Mouse (Mus musculus) heart, embryonic 11.5 days (tissue): Measurements from ENCODE around the gene Scn3b. TPM values are rescaled to one million over a fixed set of nuclear protein-coding genes. Genes with fewer than 3 reads are reported as not detected.

Experiments
- ATAC-seq: fragments of 200-750 bp; cut with Nextera tagmentation; replicated peaks from 2 replicates; pipeline ENCODE4 v1.8.0; 2017; ENCODE audit warnings: moderate library complexity; ENCODE audit not compliant: insufficient number of reproducible peaks, low FRiP score, low TSS enrichment
- H3K27ac ChIP-seq: fragments of 300-500 bp; sonication (generic); 2 replicates; pipeline ENCODE4 v1.5.1; 2014; ENCODE audit warnings: mild to moderate bottlenecking, low read depth, low read length
- H3K27me3 ChIP-seq: fragments of 300-500 bp; sonication (generic); 2 replicates; pipeline ENCODE4 v1.6.1; 2014; ENCODE audit warnings: mild to moderate bottlenecking, low read length, mixed read lengths; ENCODE audit not compliant: control insufficient read depth, insufficient read depth
- H3K36me3 ChIP-seq: fragments of 300-500 bp; sonication (generic); 2 replicates; pipeline ENCODE4 v1.6.1; 2014; ENCODE audit warnings: mild to moderate bottlenecking, low read length, moderate library complexity, mixed read lengths; ENCODE audit not compliant: control insufficient read depth, insufficient read depth
- H3K4me1 ChIP-seq: fragments of 300-500 bp; sonication (generic); 2 replicates; pipeline ENCODE4 v1.6.1; 2014; ENCODE audit warnings: low read length; ENCODE audit not compliant: control insufficient read depth, insufficient read depth
- H3K4me2 ChIP-seq: fragments of 300-500 bp; sonication (generic); 2 replicates; pipeline ENCODE4 v1.6.1; 2014; ENCODE audit warnings: mild to moderate bottlenecking, moderate library complexity
- H3K4me3 ChIP-seq: fragments of 300-500 bp; sonication (generic); 2 replicates; pipeline ENCODE4 v1.5.1; 2014; ENCODE audit warnings: low read depth, low read length
- H3K9ac ChIP-seq: fragments of 300-500 bp; sonication (generic); 2 replicates; pipeline ENCODE4 v1.6.1; 2014; ENCODE audit warnings: mild to moderate bottlenecking, low read depth, low read length, moderate library complexity
- H3K9me3 ChIP-seq: fragments of 300-500 bp; sonication (generic); replicated peaks from 2 replicates; pipeline ENCODE4 v1.6.1; 2016; ENCODE audit warnings: low read length; ENCODE audit not compliant: control insufficient read depth
- WGBS: fragments of 180-500 bp; shearing (Covaris S2); extraction: QIAGEN DNeasy Blood & Tissue Kit; methylation state at CpG from one replicate; pipeline ENCODE4 v1.1.7; 2014; ENCODE audit not compliant: insufficient replicate concordance; 5-methylcytosine and 5-hydroxymethylcytosine counted together
- polyA plus RNA-seq: library from polyadenylated mRNA; unstranded; fragments of >200 nt; fragmentation: Nextera tagmentation; extraction: Ambion mirVana; gene quantifications from 2 replicates; pipeline ENCODE4 v1.2.1, GENCODE M21; 2014

Gene Scn3b
- polyA plus RNA-seq, 1 experiment from 2014 or later, result 0.44 TPM

GRCm38 (mm10) chr9:40279438-40279837 lies 10.4 kb downstream of the Scn3b start:
- WGBS, result 87% methylated on average over 7 of the region's 7 CpGs
- H3K9me3 ChIP-seq, result no peaks in the 10 kb centered on the region

GRCm38 (mm10) chr9:40282968-40283367 lies 14.0 kb downstream of the Scn3b start:
- Histone ChIP-seq H3K4me1 (no peaks in the 10 kb centered on the region), H3K9ac (no peak overlapping the region)
- 87% methylated on average over 7 of the region's 7 CpGs for WGBS

More at GRCm38 (mm10) chr9:40279438-40279837, 10.4 kb downstream of the Scn3b start:
- Histone ChIP-seq H3K4me2 (no peak overlapping the region), H3K36me3 (no peaks in the 10 kb centered on the region), H3K4me1 (no peaks in the 10 kb centered on the region), H3K4me3 (no peak overlapping the region), H3K27ac (no peak overlapping the region), H3K27me3 (no peaks in the 10 kb centered on the region), H3K9ac (no peak overlapping the region)
- no peak for ATAC-seq

DNA sequence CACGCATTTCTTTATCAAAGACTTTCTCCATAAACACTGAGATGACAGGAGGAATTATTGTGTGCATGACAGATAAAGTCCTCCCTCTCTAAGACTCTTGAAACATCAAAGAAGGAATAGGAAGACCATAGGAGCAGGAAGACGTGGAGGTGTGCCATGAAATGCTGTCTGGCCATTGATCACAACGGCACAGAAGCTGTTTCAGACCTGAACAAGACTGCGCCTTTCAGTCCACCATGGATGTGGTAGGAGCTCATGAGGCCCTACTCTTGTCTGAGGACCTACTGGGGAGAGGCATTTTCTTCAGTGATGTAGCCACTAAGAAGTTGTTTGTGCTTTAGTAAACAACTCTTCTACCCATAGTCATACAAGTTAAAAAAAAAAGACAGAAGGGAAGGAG lies 23.5 kb downstream of the Scn3b start:
- Histone ChIP-seq H3K36me3 (no peaks in the 10 kb centered on the region), H3K4me1 (no peaks in the 10 kb centered on the region)
- ATAC-seq, result no peak

More at GRCm38 (mm10) chr9:40282968-40283367, 14.0 kb downstream of the Scn3b start:
- Histone ChIP-seq H3K36me3 (no peaks in the 10 kb centered on the region), H3K4me3 (no peak overlapping the region), H3K27me3 (no peaks in the 10 kb centered on the region), H3K27ac (no peak overlapping the region), H3K4me2 (no peak overlapping the region), H3K9me3 (no peaks in the 10 kb centered on the region)
- no peak for ATAC-seq

GRCm38 (mm10) chr9:40293286-40293685 lies 24.3 kb downstream of the Scn3b start:
- no peaks in the 10 kb centered on the region for H3K36me3 ChIP-seq
- H3K27me3 ChIP-seq, result no peaks in the 10 kb centered on the region
- no peak overlapping the region for H3K4me2 ChIP-seq
- no peak for ATAC-seq
- H3K9ac ChIP-seq, result no peak overlapping the region
- H3K4me1 ChIP-seq, result no peaks in the 10 kb centered on the region
- H3K27ac ChIP-seq, result no peak overlapping the region
- no peak overlapping the region for H3K4me3 ChIP-seq
- 91% methylated on average over 8 of the region's 8 CpGs for WGBS
- H3K9me3 ChIP-seq, result no peaks in the 10 kb centered on the region

More for the DNA sequence above, 23.5 kb downstream of the Scn3b start:
- no peak overlapping the region for H3K4me2 ChIP-seq
- no peak overlapping the region for H3K4me3 ChIP-seq
- no peak overlapping the region for H3K27ac ChIP-seq
- no peaks in the 10 kb centered on the region for H3K9me3 ChIP-seq
- 81% methylated on average over 4 of the region's 4 CpGs for WGBS
- H3K27me3 ChIP-seq, result no peaks in the 10 kb centered on the region
- H3K9ac ChIP-seq, result no peak overlapping the region

DNA sequence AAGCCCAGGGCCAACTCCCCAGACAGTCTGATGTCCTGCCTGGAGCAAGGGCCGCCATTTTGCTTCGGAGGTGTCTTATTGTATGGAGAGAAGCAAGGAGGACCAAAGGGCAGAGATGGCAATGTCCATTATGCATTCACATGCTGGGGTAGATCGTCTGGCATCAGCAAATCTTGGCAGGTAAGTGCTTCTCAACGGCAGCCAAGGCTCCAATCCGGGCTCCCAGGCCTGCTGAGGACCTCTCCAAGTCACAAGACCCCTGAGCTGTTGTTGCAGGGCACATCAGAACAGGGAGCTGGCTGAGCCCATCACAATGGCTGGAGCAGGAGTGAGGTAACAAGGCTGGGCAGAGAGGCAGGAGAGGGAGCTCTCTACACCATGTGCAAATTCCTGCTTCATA lies 24.7 kb downstream of the Scn3b start:
- Histone ChIP-seq H3K36me3 (no peaks in the 10 kb centered on the region), H3K27ac (no peak overlapping the region), H3K4me1 (no peaks in the 10 kb centered on the region), H3K4me3 (no peak overlapping the region), H3K9me3 (no peaks in the 10 kb centered on the region), H3K4me2 (no peak overlapping the region), H3K27me3 (no peaks in the 10 kb centered on the region), H3K9ac (no peak overlapping the region)
- no peak for ATAC-seq
- 88% methylated on average over 5 of the region's 5 CpGs for WGBS

- Histone ChIP-seq H3K4me2 (no peak overlapping the region), H3K9ac (no peak overlapping the region), H3K4me1 (no peaks in the 10 kb centered on the region), H3K4me3 (no peak overlapping the region), H3K9me3 (no peaks in the 10 kb centered on the region), H3K27me3 (no peaks in the 10 kb centered on the region), H3K36me3 (no peaks in the 10 kb centered on the region), H3K27ac (no peak overlapping the region)
- no peak for ATAC-seq
- WGBS, result 71% methylated on average over 4 of the region's 5 CpGs
Measured at GRCm38 (mm10) chr9:40294210-40294609, 25.2 kb downstream of the Scn3b start.

DNA sequence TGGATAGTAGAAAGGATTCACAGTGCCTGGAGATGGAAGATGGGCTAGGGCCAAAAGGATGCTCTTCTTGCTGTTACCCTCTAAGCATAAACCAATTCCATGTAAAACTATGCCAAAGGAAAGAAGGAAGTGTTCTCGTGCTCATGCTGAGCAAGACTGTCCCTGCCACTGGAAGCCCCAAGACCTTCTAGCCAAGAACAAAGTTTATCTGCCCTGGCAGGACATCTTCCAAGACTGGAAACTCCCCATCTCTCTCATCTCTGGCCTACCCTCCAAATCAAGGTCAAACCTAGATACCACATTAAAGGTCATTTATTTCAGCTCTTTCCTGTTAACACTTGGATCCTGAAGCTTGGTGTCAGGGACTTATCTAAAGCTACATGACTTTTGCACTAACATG lies 25.8 kb downstream of the Scn3b start:
- Histone ChIP-seq H3K4me2 (no peak overlapping the region), H3K9me3 (no peaks in the 10 kb centered on the region), H3K9ac (no peak overlapping the region), H3K27me3 (no peaks in the 10 kb centered on the region), H3K27ac (no peak overlapping the region), H3K4me1 (no peaks in the 10 kb centered on the region), H3K4me3 (no peak overlapping the region), H3K36me3 (peaks cover 2% of the 10 kb centered on the region; the same call in 1 of the 2 replicates)
- WGBS, result 74% methylated on average over 1 of the region's 1 CpGs
- no peak for ATAC-seq

- Histone ChIP-seq H3K4me2 (no peak overlapping the region), H3K27ac (no peak overlapping the region), H3K9ac (no peak overlapping the region), H3K27me3 (no peaks in the 10 kb centered on the region), H3K4me3 (no peak overlapping the region), H3K4me1 (no peaks in the 10 kb centered on the region), H3K36me3 (peaks cover 2% of the 10 kb centered on the region; the same call in 1 of the 2 replicates), H3K9me3 (no peaks in the 10 kb centered on the region)
- ATAC-seq, result no peak
- 80% methylated on average over 5 of the region's 5 CpGs for WGBS
Measured at GRCm38 (mm10) chr9:40296251-40296650, 27.2 kb downstream of the Scn3b start.

GRCm38 (mm10) chr9:40297969-40298368 lies 29.0 kb downstream of the Scn3b start:
- no peak overlapping the region for H3K9ac ChIP-seq
- H3K36me3 ChIP-seq, result peaks cover 8% of the 10 kb centered on the region
- H3K4me2 ChIP-seq, result no peak overlapping the region
- no peak overlapping the region for H3K4me3 ChIP-seq
- H3K27ac ChIP-seq, result no peak overlapping the region
- H3K9me3 ChIP-seq, result no peaks in the 10 kb centered on the region
- no peaks in the 10 kb centered on the region for H3K27me3 ChIP-seq
- 71% methylated on average over 9 of the region's 9 CpGs for WGBS
- no peak for ATAC-seq
- no peaks in the 10 kb centered on the region for H3K4me1 ChIP-seq
